Mouse (Mus musculus) CD4-positive, CD25-positive, alpha-beta regulatory T cell (primary cell): ENCODE data around the gene Abo. TPM values are rescaled to one million over a fixed set of nuclear protein-coding genes. Genes with fewer than 3 reads are reported as not detected.

Source experiments
- polyA plus RNA-seq: library from polyadenylated mRNA; unstranded; fragments of 100-300 nt; shearing (Covaris generic); gene quantifications from one replicate; pipeline ENCODE4 v1.2.1, GENCODE M21; 2017

The Abo gene
- polyA plus RNA-seq, result not detected

DNA sequence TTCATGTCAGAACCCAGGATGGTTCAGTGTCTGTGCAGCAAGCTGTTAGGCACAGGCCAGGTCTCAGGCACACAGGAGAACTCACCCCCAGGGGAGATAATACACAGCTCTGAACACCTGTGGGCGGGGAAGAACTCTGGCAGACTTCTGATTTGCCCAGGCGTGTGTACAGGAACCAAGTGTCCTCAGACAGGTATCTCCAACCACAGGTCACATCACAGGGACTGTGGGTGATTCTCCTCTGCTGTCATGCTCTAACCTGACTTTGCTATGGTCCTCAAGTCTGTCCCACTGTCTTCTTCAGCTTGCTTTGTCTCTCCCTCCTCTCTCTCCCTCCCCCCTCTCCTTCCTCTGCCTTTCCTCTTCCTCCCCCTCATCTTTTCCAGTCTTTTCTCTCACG is at the start of gene Abo:
Gene Abo, minus strand, starts transcription at position 101 of the 400 bp plus-strand sequence.

DNA sequence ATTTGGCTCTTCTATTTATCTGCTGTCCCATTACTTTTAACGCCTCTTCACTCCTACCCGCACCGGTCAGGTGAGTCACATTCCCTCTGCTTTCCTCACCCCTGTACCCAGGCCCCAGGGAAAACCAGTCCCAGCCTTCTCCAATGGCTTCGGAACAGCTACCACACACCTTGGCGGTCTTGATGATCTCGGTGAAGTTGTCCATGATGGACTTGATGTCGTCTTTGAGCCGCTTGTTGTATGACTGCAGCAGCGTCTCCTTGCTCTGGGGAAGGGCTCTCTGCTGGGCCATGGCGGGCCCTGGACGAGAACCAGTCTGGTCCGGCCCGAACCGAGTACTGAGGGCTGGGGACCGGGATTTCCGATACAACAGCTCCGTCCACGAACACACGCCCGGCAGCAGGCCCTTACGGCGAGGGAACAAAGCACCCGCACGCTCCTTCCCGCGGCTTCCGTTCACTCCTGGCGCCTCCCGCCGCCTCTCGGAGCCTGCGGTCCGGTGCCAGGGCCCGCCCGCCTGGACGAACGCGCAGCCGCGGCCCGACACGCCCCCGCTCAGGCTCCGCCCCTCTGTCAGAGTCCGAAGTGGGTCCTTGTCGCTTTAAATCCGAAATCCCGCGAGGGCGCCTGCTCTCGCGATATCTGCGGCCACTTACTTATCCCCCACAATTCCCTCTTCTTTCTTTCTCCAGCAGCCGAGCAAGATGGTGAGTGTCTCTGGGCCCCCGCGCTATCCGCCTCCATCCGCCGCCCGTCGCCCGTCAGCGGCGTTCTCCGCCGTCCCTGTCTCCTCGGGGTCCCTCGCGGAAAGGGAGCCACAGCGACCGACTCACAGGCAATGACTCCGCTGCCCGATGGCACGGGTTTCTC is 45.6 kb upstream of the Abo start, which contains the start of the genes Med22 and Rpl7a:
Gene Med22, minus strand, starts transcription at position 554 of the 870 bp plus-strand sequence.
Gene Rpl7a, plus strand, starts transcription at position 641 of the 870 bp plus-strand sequence.

DNA sequence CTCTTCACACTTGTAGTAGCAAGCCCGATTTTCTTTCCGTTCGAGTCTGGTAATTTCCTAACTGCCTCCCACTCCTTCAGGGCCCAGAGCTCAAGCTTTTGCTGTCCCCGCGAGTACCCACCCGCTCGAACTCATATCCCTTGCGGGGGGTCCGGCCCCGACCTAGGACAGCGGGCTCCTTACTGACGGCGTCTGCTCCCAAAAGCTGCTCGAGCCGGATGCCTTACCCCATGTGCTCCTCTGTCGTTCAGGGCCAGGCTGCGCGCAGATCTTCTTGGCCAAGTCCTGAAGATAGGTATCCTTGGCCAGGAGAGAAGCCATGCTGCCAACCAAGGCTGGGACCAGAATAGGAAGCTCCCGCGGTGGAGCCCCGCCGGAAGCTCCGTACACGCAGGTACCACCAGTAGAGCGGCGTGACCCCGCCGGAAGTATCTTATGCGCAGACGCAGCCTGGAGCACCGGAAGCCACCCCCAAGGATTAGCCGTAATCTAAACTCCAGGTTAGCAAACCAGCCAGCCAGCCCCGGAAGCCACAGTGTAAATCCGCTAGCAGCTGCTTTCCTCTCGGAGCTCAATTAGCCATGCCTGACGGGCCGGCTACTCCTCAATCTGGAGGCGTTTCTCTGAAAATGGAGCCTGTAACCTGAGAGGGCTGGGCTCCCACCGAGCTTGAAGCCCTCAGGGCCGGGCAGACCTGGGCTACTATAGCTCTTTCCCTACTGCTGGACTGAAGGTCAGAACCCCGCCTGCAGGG is 37.9 kb upstream of the Abo start, which contains the start of gene Surf6:
Gene Surf6, minus strand, starts transcription at position 413 of the 754 bp plus-strand sequence.

Other genes starting within 250 kb of the Abo start
- 5.0 TPM for gene Fam69b, start 236.5 kb downstream of the Abo start, polyA plus RNA-seq
- 0.93 TPM for gene Lcn4, start 193.7 kb downstream of the Abo start, polyA plus RNA-seq
- 41.9 TPM for gene Surf6, start 37.9 kb upstream of the Abo start, polyA plus RNA-seq
- gene Med22, start 45.7 kb upstream of the Abo start, polyA plus RNA-seq, result 29.2 TPM
- 243 TPM for gene Rpl7a, start 45.8 kb upstream of the Abo start, polyA plus RNA-seq
- 74.5 TPM for gene Surf2, start 51.4 kb upstream of the Abo start, polyA plus RNA-seq
- gene Surf1, start 51.6 kb upstream of the Abo start, polyA plus RNA-seq, result 98.5 TPM
- gene Surf4, start 68.9 kb upstream of the Abo start, polyA plus RNA-seq, result 157 TPM
- gene Stkld1, start 69.1 kb upstream of the Abo start, polyA plus RNA-seq, result 0.37 TPM
- 75.0 TPM for gene Rexo4, start 99.4 kb upstream of the Abo start, polyA plus RNA-seq
- gene Adamts13, start 108.4 kb upstream of the Abo start, polyA plus RNA-seq, result 0.07 TPM
- 37.7 TPM for gene Cacfd1, start 144.9 kb upstream of the Abo start, polyA plus RNA-seq
- 0.95 TPM for gene Slc2a6, start 163.0 kb upstream of the Abo start, polyA plus RNA-seq
- gene Mymk, start 207.2 kb upstream of the Abo start, polyA plus RNA-seq, result not detected
- 0.74 TPM for gene Adamtsl2, start 214.4 kb upstream of the Abo start, polyA plus RNA-seq